Mouse (Mus musculus): ENCODE results near the gene Gm17617. TPM values are rescaled to one million over a fixed set of nuclear protein-coding genes. Genes with fewer than 3 reads are reported as not detected.

The Gm17617 gene
- total RNA-seq (2021): not detected
- long read RNA-seq, experiment 1: 0 reads
- long read RNA-seq, experiment 2: 0 reads

GRCm38 (mm10) chr13:55133448-55133847 is at the start of gene Gm17617:
Gm17617 (minus strand) TSS chr13:55133548.
- no peak for DNase-seq (ENCODE audit: low spot score in 2 of 2)

GRCm38 (mm10) chr13:55182173-55182894 is 49.0 kb upstream of the Gm17617 start:
- H3K4me3 ChIP-seq: peak overlapping the region; percentile 51
- peak; percentile 73 for TF ChIP-seq CTCF (conservative IDR thresholded peaks at IDR 0.05)
- peak; percentile 67 to 80 for DNase-seq (ENCODE audit: low spot score in 2 of 2)
- peak overlapping the region; percentile 90 for H3K27ac ChIP-seq

More at GRCm38 (mm10) chr13:55133448-55133847, at the start of gene Gm17617:
- no peak within 1 kb of the TSS for H3K4me3 ChIP-seq
- no peak for TF ChIP-seq CTCF (conservative IDR thresholded peaks at IDR 0.05)
- no peak within 1 kb of the TSS for H3K27ac ChIP-seq

- DNase-seq (ENCODE audit: low spot score in 2 of 2): no peak
- Histone ChIP-seq H3K27ac (peak overlapping the region; percentile 90), H3K4me3 (peak overlapping the region; percentile 51; the same call in 1 of the 2 replicates)
- no peak for TF ChIP-seq CTCF (conservative IDR thresholded peaks at IDR 0.05)
Measured at GRCm38 (mm10) chr13:55181786-55182172, 48.4 kb upstream of the Gm17617 start.

- no peak overlapping the region for H3K27ac ChIP-seq
- TF ChIP-seq CTCF (conservative IDR thresholded peaks at IDR 0.05): no peak
Measured at GRCm38 (mm10) chr13:55179591-55179990, 46.2 kb upstream of the Gm17617 start.

GRCm38 (mm10) chr13:55178556-55178955 is 45.2 kb upstream of the Gm17617 start:
- peak; percentile 79 for TF ChIP-seq CTCF (conservative IDR thresholded peaks at IDR 0.05)
- peak; percentile 55 to 79 for DNase-seq (ENCODE audit: low spot score in 2 of 2)
- Histone ChIP-seq H3K4me3 (no peak overlapping the region), H3K27ac (peak overlapping the region; percentile 64; the same call in 1 of the 2 replicates)

More at GRCm38 (mm10) chr13:55179591-55179990, 46.2 kb upstream of the Gm17617 start:
- H3K4me3 ChIP-seq: no peak overlapping the region
- no peak for DNase-seq (ENCODE audit: low spot score in 2 of 2)

GRCm38 (mm10) chr13:55177903-55178496 is 44.7 kb upstream of the Gm17617 start:
- H3K27ac ChIP-seq: peak overlapping the region; percentile 64; the same call in 1 of the 2 replicates
- no peak for DNase-seq (ENCODE audit: low spot score in 2 of 2)
- no peak overlapping the region for H3K4me3 ChIP-seq
- TF ChIP-seq CTCF (conservative IDR thresholded peaks at IDR 0.05): peak; percentile 71

- no peak for TF ChIP-seq CTCF (conservative IDR thresholded peaks at IDR 0.05)
- H3K27ac ChIP-seq: peak overlapping the region; percentile 36; the same call in 1 of the 2 replicates
- DNase-seq (ENCODE audit: low spot score in 2 of 2): no peak
- H3K4me3 ChIP-seq: no peak overlapping the region
Measured at GRCm38 (mm10) chr13:55176265-55176664, 42.9 kb upstream of the Gm17617 start.

GRCm38 (mm10) chr13:55174347-55174746 is 41.0 kb upstream of the Gm17617 start:
- H3K27ac ChIP-seq: no peak overlapping the region
- H3K4me3 ChIP-seq: no peak overlapping the region
- no peak for TF ChIP-seq CTCF (conservative IDR thresholded peaks at IDR 0.05)
- DNase-seq (ENCODE audit: low spot score in 2 of 2): no peak

GRCm38 (mm10) chr13:55172336-55172770 is 39.0 kb upstream of the Gm17617 start:
- H3K27ac ChIP-seq: peak overlapping the region; percentile 62; the same call in 1 of the 2 replicates
- H3K4me3 ChIP-seq: no peak overlapping the region
- DNase-seq (ENCODE audit: low spot score in 2 of 2): no peak
- TF ChIP-seq CTCF (conservative IDR thresholded peaks at IDR 0.05): no peak

GRCm38 (mm10) chr13:55171517-55172335 is 38.4 kb upstream of the Gm17617 start:
- peak; percentile 48 to 60 for DNase-seq (ENCODE audit: low spot score in 2 of 2)
- Histone ChIP-seq H3K27ac (peak overlapping the region; percentile 62), H3K4me3 (peak overlapping the region; percentile 26; the same call in 1 of the 2 replicates)
- TF ChIP-seq CTCF (conservative IDR thresholded peaks at IDR 0.05): no peak

- peak; percentile 60 for DNase-seq (ENCODE audit: low spot score in 2 of 2)
- no peak for TF ChIP-seq CTCF (conservative IDR thresholded peaks at IDR 0.05)
- no peak overlapping the region for H3K4me3 ChIP-seq
- H3K27ac ChIP-seq: peak overlapping the region; percentile 60
Measured at GRCm38 (mm10) chr13:55168958-55169369, 35.6 kb upstream of the Gm17617 start.

- TF ChIP-seq CTCF (conservative IDR thresholded peaks at IDR 0.05): no peak
- Histone ChIP-seq H3K27ac (peak overlapping the region; percentile 60; the same call in 1 of the 2 replicates), H3K4me3 (no peak overlapping the region)
- DNase-seq (ENCODE audit: low spot score in 2 of 2): no peak
Measured at GRCm38 (mm10) chr13:55168255-55168654, 34.9 kb upstream of the Gm17617 start.
